Mouse (Mus musculus): ENCODE measurements around the gene Mcidas.

The Mcidas gene

DNA sequence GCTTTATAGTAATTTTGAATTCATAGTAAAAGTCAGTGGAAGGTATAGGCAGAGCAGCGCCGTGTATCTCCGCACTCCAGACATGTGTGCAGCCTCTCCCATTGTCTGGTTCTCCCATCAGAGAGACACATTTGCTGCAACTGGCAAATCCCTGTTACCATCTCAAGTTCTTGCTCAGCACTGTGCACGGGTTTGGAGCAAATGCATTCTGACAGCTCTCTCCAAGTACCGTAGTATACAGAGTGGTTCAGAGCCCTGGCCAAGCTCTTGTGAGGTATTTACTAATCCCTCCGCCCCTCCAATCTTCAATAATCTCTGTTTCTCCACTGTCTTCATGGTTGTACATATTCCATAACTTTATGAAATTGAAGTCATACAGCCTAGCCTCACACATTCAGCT is 19.0 kb downstream of the Mcidas start:
- DNase-seq (ENCODE audit: low read depth, low spot score) = no peak

DNA sequence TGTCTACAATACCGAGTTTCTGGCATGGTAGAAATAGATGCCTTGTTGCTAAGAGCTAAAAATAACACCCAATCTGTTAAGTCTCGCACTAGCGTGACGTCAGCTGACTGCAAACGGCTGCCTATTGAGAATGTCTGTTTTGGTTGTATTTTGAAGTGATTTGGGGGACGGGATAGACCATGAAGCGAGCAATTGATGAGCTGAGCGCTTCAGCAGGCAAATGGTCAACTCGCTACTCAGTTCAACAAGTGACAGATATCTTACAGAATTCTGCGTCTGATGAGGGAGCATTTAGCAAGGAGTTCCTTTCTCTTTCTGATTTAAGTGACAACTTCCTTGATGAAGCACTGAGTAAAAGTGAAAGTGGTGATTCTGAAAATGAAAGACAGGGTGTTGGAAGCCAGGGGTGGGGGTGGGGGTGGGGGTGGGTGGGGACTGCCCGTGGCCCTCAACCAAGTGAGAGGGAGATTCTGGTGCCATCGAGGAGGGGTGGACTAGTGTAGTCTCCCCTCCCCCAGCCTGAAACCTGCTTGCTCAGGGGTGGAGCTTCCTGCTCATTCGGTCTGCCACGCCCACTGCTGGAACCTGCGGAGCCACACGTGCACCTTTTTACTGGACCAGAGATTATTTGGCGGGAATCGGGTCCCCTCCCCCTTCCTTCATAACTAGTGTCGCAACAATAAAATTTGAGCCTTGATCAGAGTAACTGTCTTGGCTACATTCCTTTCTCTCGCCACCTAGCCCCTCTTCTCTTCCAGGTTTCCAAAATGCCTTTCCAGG is 19.7 kb downstream of the Mcidas start:
- DNase-seq (ENCODE audit: low read depth, low spot score) = peak; percentile 87

- no peak for DNase-seq (ENCODE audit: low read depth, low spot score)
Observed at GRCm38 (mm10) chr13:113021521-113021920, 27.9 kb downstream of the Mcidas start.

GRCm38 (mm10) chr13:113022467-113022866 is 28.8 kb downstream of the Mcidas start:
- no peak for DNase-seq (ENCODE audit: low read depth, low spot score)

DNA sequence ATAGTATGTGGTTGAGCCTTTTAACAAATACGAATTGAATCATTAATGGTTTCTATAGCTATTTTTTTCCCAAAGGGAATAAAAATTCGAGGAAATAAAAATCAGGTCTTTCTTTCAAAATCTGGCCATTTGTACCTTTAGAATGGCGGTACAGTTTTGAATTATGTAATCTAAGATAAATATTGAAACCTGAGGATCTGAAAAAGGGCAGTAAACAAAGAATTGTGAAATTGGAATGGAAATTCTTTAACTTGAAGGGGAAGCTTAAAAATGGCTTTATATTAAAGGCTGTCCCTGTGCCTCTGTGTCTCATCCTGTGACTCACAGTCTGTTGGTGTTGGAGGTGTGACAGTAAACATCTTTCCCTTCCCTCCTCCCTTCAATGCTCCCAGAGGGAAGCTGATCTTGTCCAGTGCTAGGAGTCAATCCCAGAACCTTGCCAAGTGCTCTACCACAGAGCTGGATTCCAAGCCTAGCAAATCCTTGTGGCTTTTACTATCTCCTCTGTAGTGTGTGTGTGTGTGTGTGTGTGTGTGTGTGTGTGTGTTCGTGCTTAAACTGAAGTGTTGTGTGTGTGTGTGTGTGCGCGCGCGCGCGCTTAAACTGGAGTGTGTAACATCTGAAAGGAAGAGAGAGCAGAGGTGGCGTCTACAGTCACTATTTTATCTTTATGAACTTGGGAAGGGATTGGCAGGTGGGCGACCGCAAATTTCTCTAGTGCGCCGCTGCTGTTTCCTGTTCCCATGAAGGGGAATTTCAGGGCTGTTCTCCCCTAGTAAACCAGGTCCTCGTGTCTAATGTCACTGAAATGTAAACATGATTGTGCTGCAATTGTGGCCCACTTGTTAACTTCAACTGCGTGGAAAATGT is 29.9 kb downstream of the Mcidas start:
- peak; percentile 70 for DNase-seq (ENCODE audit: low read depth, low spot score)

DNA sequence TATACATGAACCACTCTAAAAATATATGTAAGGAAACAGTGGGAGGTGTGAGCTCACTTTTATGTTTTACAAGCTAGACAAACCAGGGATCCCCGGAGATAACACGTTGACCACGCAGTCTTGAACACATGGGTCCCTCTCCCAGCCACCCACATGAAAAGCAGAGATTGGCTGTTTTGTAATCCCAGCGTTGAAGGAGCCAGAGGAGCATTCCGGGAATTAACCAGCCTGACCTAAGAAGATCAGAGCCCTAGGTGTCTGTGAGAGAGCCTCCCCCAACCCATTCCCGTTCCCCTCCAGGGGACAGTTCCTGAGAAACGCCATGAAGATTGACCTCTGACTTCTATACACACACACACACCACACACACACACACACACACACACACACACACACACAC is 37.7 kb downstream of the Mcidas start:
- peak; percentile 37 for DNase-seq (ENCODE audit: low read depth, low spot score)

DNA sequence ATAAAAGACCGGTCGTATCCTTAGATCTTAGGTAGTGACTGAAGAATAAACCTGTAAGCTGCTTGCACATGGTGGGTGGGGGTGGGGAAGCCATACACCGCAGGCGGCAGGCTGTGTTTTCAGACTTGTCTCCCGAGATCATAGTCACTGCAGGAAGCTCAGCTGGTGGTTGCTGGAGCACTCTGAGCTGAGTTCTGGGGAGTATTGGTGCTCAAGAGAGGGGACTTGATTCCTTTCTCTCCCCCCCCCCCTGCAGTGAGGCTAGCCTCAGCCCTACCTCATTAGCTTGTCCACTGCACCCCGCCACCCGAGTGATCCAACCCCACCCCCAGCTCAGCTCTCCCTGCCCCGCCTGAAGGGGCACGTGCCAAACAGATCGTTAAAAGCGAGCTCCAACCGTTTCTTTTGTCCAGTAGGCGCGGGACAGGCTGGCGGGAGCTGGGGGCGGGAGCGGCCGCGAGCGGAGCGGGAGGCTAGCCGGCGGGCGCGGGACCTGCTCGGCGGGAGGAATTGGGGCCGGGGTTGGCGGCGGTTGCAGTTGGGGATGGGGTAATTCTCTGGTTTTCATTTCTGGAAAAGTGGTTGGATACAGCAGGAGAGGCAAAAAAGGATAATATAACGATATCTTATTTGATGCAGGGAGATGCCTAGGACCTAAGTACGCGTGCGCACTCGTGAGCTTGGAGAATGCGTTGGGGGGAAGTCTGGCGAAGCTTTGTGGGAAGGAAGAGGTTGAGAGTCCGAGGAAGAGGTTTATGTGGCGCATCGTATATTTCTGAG is 38.3 kb downstream of the Mcidas start:
- DNase-seq (ENCODE audit: low read depth, low spot score) = peak; percentile 81

DNA sequence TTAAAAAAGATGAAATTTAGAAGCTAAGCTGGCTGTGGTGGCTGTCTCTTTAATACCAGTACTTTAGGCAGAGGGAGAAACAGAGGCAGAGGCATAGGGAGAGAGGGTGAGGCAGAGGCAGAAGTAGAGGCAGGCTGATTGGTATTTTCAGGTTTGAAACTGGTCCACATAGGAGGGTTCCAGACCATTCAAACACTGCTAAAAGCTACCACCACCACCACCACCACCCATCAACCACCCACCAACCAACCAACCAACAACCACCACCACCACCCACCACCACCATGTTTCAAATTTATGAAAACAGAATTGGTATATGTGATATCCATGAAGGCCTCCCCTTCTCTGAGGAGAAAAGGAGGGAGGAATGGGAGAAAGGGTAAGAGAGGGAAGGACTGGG is 39.2 kb downstream of the Mcidas start:
- no peak for DNase-seq (ENCODE audit: low read depth, low spot score)

GRCm38 (mm10) chr13:113034271-113034886 is 40.7 kb downstream of the Mcidas start:
- no peak for DNase-seq (ENCODE audit: low read depth, low spot score)

DNA sequence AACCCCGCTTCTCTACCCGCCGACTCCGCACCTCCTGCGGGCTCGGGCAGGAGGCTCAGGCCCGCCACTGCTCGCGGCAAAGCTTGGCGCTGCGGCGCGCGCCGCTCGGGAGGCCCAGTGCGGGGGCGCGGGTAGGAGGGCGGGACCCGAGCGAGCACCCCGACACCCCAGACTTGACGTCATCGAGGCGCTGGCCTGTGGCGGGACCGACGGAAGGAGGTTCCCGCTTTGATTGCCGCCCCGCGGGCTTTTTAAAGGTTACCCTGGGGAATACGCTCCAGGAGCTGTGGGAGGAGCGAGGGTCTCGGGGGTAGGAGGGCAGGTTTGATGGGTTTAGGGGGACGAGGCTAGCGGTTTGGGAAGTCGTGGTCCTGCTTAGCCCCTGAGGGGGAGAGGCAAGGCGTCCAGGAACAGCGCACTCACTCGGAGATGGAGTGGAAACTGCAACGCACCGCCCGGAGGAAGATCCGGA is 41.3 kb downstream of the Mcidas start, which contains the start of gene Cdc20b:
Gene Cdc20b (plus strand): TSS at position 162 of the 472 bp plus-strand sequence.
- DNase-seq (ENCODE audit: low read depth, low spot score) = peak; percentile 89

- peak; percentile 85 for DNase-seq (ENCODE audit: low read depth, low spot score)
Observed at GRCm38 (mm10) chr13:113035852-113036251, 42.2 kb downstream of the Mcidas start.

DNA sequence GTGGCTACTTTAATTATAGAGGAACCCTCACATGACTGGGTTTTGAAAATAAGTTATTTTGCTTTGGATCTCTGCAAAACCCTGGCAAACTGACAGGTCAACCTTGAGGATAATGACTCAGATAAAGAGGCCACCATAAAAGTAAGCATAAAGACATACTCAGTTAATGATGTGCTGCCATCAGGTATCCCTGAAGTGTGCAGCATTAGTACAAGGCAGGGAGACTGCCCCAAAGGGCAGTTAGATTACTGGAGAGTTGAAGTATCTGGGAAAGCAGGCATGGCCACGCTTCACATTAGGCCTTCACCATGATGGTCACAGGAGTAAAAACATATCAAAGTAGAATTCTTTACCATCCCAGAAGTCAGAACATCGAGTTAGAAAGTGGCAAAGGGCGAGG is 51.2 kb downstream of the Mcidas start:
- no peak for DNase-seq (ENCODE audit: low read depth, low spot score)

DNA sequence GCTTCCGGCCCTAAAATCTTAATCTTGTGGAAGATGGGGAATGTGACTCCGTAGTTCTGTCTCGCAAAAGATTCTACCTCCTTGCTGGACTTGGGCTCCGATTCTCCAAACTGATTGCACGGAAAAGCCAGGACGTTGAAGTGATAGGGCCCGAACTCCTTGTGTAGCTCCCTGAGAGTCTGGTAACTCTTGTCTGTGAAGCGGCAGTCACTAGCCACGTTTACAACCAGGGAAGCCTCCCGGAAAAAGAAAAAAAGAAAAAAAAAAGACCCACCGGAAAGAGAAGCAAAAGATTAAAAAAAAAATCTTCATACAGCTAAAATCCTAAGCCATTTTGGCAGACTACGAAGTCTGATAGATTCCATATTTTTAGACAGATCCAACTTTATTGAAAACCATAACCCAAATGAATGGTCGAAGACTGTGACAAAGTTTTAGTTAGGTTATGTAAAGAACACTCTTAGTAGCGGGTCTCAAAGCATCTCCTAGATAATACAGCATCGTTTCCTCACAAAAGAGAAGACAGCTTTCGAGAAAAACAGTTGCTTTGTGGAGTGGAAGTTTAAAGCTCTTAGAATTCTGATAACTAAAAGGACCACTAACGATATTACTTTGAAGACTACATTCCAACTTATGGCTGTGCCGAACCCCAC is 51.9 kb downstream of the Mcidas start:
- no peak for DNase-seq (ENCODE audit: low read depth, low spot score)

- peak; percentile 49 for DNase-seq (ENCODE audit: low read depth, low spot score)
Observed at GRCm38 (mm10) chr13:113046211-113046883, 52.7 kb downstream of the Mcidas start, which contains the start of gene Gpx8. TSS of gene Gpx8 (minus strand) at chr13:113046410.

- no peak for DNase-seq (ENCODE audit: low read depth, low spot score)
Observed at GRCm38 (mm10) chr13:113047018-113047417, 53.4 kb downstream of the Mcidas start.

DNA sequence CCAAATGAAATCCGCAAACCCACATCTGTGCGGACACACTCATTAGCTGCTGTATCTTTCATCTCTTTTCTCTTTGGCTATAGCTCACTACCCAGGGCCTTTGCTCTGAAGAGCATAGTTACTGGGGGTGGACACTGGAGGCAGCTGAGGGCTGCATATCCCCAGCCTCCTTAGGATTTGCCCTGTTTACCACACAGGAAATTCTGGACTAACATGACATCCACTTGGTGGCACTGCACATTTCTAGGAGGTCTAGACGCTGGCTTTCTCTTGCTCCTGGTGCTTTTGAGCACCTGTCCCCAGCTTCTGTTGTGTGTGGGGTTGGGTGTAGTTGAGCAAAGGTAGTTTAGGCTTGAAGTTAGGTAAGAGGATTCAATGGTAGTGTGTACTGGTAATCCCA is 54.0 kb downstream of the Mcidas start:
- DNase-seq (ENCODE audit: low read depth, low spot score) = no peak
